Mouse (Mus musculus) megakaryocyte, embryonic 14.5 days (primary cell): ENCODE measurements around the gene Tmem72.

Experiments
- FLI1 ChIP-seq: IDR thresholded peaks from 2 replicates; pipeline ENCODE4 v1.6.1; 2012; ENCODE audit warnings: low read length, inconsistent platforms, mixed read lengths
- GATA1 ChIP-seq: IDR thresholded peaks from 3 replicates; pipeline ENCODE4 v1.6.1; 2012; ENCODE audit warnings: mixed read lengths, low read length, inconsistent platforms, borderline replicate concordance

- TF ChIP-seq GATA1: no peak
- no peak for TF ChIP-seq FLI1
These were observed 4.7 kb downstream of the Tmem72 start for GRCm38 (mm10) chr6:116712062-116712461.
